Mouse (Mus musculus) E14TG2a.4 (cell line): Measurements from ENCODE around the gene Edar.

Source experiments
- H3K27me3 ChIP-seq: 2 replicates; pipeline ENCODE4 v1.6.1; 2014; ENCODE audit warnings: low read length, control low read depth; ENCODE audit not compliant: insufficient read depth
- H3K36me3 ChIP-seq: 2 replicates; pipeline ENCODE4 v1.6.1; 2014; ENCODE audit warnings: low read length, control low read depth; ENCODE audit not compliant: insufficient read depth
- H3K4me1 ChIP-seq: replicated peaks from 2 replicates; pipeline ENCODE4 v1.6.1; 2014; ENCODE audit warnings: low read depth, low read length, control low read depth
- H3K4me3 ChIP-seq: replicated peaks from 2 replicates; pipeline ENCODE4 v1.5.1; 2014; ENCODE audit warnings: mild to moderate bottlenecking, low read length
- H3K9me3 ChIP-seq: 2 replicates; pipeline ENCODE4 v1.6.1; 2014; ENCODE audit warnings: low read length, control low read depth
- CTCF ChIP-seq: conservative IDR thresholded peaks from 2 replicates; pipeline ENCODE4 v1.5.1; 2014; ENCODE audit warnings: low read length
- NANOG ChIP-seq: IDR thresholded peaks from 2 replicates; pipeline ENCODE4 v1.6.1; 2014; ENCODE audit warnings: borderline replicate concordance, low read length, mixed read lengths
- POU5F1 ChIP-seq: IDR thresholded peaks from 2 replicates; pipeline ENCODE4 v1.6.1; 2014; ENCODE audit warnings: low read length, borderline replicate concordance

Edar gene

GRCm38 (mm10) chr10:58691051-58691450 is 15.6 kb upstream of the Edar start:
- Histone ChIP-seq H3K4me1 (no peaks in the 10 kb centered on the region), H3K36me3 (no peaks in the 10 kb centered on the region), H3K4me3 (no peak overlapping the region), H3K9me3 (peaks cover 16% of the 10 kb centered on the region), H3K27me3 (no peaks in the 10 kb centered on the region)
- TF ChIP-seq NANOG, result no peak
- TF ChIP-seq POU5F1, result no peak
- no peak for TF ChIP-seq CTCF

DNA sequence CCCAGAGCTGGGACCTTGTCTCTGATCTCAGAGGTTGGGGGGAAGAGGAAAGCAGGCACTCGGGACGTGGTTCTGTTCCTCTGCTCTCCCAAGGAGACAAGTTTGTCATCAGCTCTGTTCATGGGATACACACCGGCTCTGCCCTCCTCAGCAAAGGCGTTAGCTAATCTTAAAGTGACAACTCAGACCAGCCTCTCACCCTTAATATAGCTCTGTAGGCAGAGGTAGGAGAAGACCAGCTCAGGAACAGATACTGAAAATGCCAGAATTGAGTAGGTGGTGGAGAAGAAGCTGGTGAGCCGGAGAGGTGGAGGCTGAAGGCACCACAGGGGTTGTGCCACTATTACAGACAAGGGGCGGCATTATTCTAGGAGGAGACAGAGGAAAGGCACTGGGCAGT is 3.8 kb upstream of the Edar start:
- Histone ChIP-seq H3K4me3 (no peak overlapping the region), H3K27me3 (peaks cover 16% of the 10 kb centered on the region), H3K9me3 (no peaks in the 10 kb centered on the region), H3K36me3 (no peaks in the 10 kb centered on the region), H3K4me1 (peaks cover 6% of the 10 kb centered on the region)
- TF ChIP-seq CTCF (no peak), NANOG (no peak)

GRCm38 (mm10) chr10:58673278-58674061 is 2.0 kb downstream of the Edar start:
- Histone ChIP-seq H3K36me3 (no peaks in the 10 kb centered on the region), H3K4me1 (peaks cover 6% of the 10 kb centered on the region), H3K27me3 (peaks cover 21% of the 10 kb centered on the region), H3K4me3 (no peak overlapping the region), H3K9me3 (no peaks in the 10 kb centered on the region)
- TF ChIP-seq CTCF (peak; percentile 69), NANOG (no peak)

GRCm38 (mm10) chr10:58672557-58673277 is 2.7 kb downstream of the Edar start:
- peaks cover 21% of the 10 kb centered on the region for H3K27me3 ChIP-seq
- no peaks in the 10 kb centered on the region for H3K36me3 ChIP-seq
- H3K4me1 ChIP-seq, result peaks cover 6% of the 10 kb centered on the region
- H3K4me3 ChIP-seq, result no peak overlapping the region
- H3K9me3 ChIP-seq, result no peaks in the 10 kb centered on the region
- TF ChIP-seq NANOG (no peak), CTCF (no peak), POU5F1 (no peak)

- Histone ChIP-seq H3K4me3 (no peak overlapping the region), H3K9me3 (no peaks in the 10 kb centered on the region), H3K4me1 (peaks cover 8% of the 10 kb centered on the region), H3K36me3 (no peaks in the 10 kb centered on the region), H3K27me3 (peaks cover 41% of the 10 kb centered on the region)
- TF ChIP-seq NANOG (no peak), POU5F1 (no peak), CTCF (no peak)
Measured at GRCm38 (mm10) chr10:58663868-58664267, 11.6 kb downstream of the Edar start.

- TF ChIP-seq CTCF, result no peak
- no peak for TF ChIP-seq POU5F1
- no peak for TF ChIP-seq NANOG
- Histone ChIP-seq H3K36me3 (no peaks in the 10 kb centered on the region), H3K9me3 (no peaks in the 10 kb centered on the region), H3K4me3 (no peak overlapping the region), H3K27me3 (peaks cover 45% of the 10 kb centered on the region), H3K4me1 (peaks cover 13% of the 10 kb centered on the region)
Measured at GRCm38 (mm10) chr10:58663417-58663816, 12.0 kb downstream of the Edar start.

- no peak overlapping the region for H3K4me3 ChIP-seq
- H3K36me3 ChIP-seq, result no peaks in the 10 kb centered on the region
- TF ChIP-seq CTCF (no peak), POU5F1 (no peak), NANOG (no peak)
- H3K27me3 ChIP-seq, result peaks cover 34% of the 10 kb centered on the region
- no peaks in the 10 kb centered on the region for H3K9me3 ChIP-seq
- peaks cover 16% of the 10 kb centered on the region for H3K4me1 ChIP-seq
Measured at GRCm38 (mm10) chr10:58659268-58659986, 16.0 kb downstream of the Edar start.

- no peaks in the 10 kb centered on the region for H3K36me3 ChIP-seq
- peaks cover 21% of the 10 kb centered on the region for H3K4me1 ChIP-seq
- no peak for TF ChIP-seq CTCF
- no peak overlapping the region for H3K4me3 ChIP-seq
- peaks cover 3% of the 10 kb centered on the region; the same call in 1 of the 2 replicates for H3K9me3 ChIP-seq
- peaks cover 25% of the 10 kb centered on the region for H3K27me3 ChIP-seq
Measured at GRCm38 (mm10) chr10:58657731-58658130, 17.7 kb downstream of the Edar start.
